Mouse (Mus musculus) lung, adult 10 weeks (tissue): ENCODE measurements around the gene Gm7682. TPM values are rescaled to one million over a fixed set of nuclear protein-coding genes. Genes with fewer than 3 reads are reported as not detected.

ENCODE experiments used
- polyA plus RNA-seq: library from polyadenylated mRNA; stranded (reverse); fragments of 350-450 nt; fragmentation: Illumina TruSeq; extraction: RNeasy Lipid Tissue Mini Kit (QIAGEN cat#74804); gene quantifications from one replicate; pipeline ENCODE4 v1.2.3, GENCODE M21; 2014; ENCODE audit warnings: low read depth, low replicate concordance; ENCODE audit not compliant: insufficient read depth

The Gm7682 gene
- polyA plus RNA-seq, result not detected

DNA sequence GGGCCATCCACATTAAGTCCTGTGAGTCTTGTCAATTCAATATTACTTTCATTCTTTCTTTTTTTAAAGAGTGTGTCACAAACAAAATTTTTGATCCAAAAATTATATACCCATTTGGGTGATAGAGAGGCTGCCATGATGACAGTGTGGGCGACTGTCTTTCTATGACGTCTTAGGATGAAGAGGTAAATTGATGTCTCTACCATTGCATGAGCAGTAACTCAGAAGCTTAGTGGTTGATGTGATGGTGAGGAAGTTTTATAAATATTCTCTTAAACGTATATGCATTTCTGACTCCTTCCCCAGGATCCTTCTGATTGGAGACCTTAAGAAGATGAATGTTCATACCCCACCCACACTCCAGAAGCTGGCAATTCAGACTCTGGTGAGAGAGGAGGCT, at the start of gene Gm7682:
TSS of gene Gm7682 (plus strand) at position 301 of the 400 bp plus-strand sequence.

Other genes with a start within 250 kb of the Gm7682 start
- gene Gm3106, start 227.8 kb upstream of the Gm7682 start, polyA plus RNA-seq, result not detected
- not detected for gene A430089I19Rik, start 139.0 kb upstream of the Gm7682 start, polyA plus RNA-seq
- not detected for gene Gm6502, start 131.3 kb upstream of the Gm7682 start, polyA plus RNA-seq
- gene AA792892, start 106.0 kb upstream of the Gm7682 start, polyA plus RNA-seq, result not detected
- not detected for gene Gm3139, start 80.5 kb downstream of the Gm7682 start, polyA plus RNA-seq
- gene Gm3147, start 170.6 kb downstream of the Gm7682 start, polyA plus RNA-seq, result not detected
- not detected for gene Gm6509, start 178.2 kb downstream of the Gm7682 start, polyA plus RNA-seq
- gene Gm6205, start 202.6 kb downstream of the Gm7682 start, polyA plus RNA-seq, result not detected